Mouse (Mus musculus) bone marrow macrophage, adult 2 months (primary cell): ENCODE measurements around the gene Sorcs2. TPM values are rescaled to one million over a fixed set of nuclear protein-coding genes. Genes with fewer than 3 reads are reported as not detected.
A peak's percentile ranks its signal among the peaks of the same experiment; 100 is the strongest.

Experiments
- H3K27ac ChIP-seq: 2 replicates; pipeline ENCODE4 v1.5.1; 2012; ENCODE audit warnings: low read depth, low read length; ENCODE audit not compliant: insufficient read depth
- H3K4me1 ChIP-seq: 2 replicates; pipeline ENCODE4 v1.6.1; 2012; ENCODE audit warnings: low read length; ENCODE audit not compliant: control insufficient read depth, insufficient read depth
- H3K4me3 ChIP-seq: 2 replicates; pipeline ENCODE4 v1.5.1; 2012; ENCODE audit warnings: mild to moderate bottlenecking, low read length, moderate library complexity; ENCODE audit not compliant: insufficient read depth
- CTCF ChIP-seq: IDR thresholded peaks from 2 replicates; pipeline ENCODE4 v1.5.1; 2012; ENCODE audit warnings: low read depth, mild to moderate bottlenecking, low read length, moderate library complexity
- POLR2A ChIP-seq: IDR thresholded peaks from 2 replicates; pipeline ENCODE4 v1.6.1; 2012; ENCODE audit warnings: mild to moderate bottlenecking, low read depth, low read length, borderline replicate concordance
- polyA plus RNA-seq: library from polyadenylated mRNA; stranded (reverse); fragments of >200 nt; gene quantifications from 2 replicates; pipeline ENCODE4 v1.2.4, GENCODE M21; 2012; ENCODE audit not compliant: missing spikeins, insufficient read depth, insufficient read length

Gene Sorcs2
- polyA plus RNA-seq, 1 experiment = 0.31 TPM

GRCm38 (mm10) chr5:36426404-36426803 lies 28.5 kb upstream of the Sorcs2 start:
- TF ChIP-seq POLR2A (no peak), CTCF (no peak)
- Histone ChIP-seq H3K4me1 (no peaks in the 10 kb centered on the region), H3K27ac (no peak overlapping the region), H3K4me3 (no peak overlapping the region)

GRCm38 (mm10) chr5:36424676-36425075 lies 26.7 kb upstream of the Sorcs2 start:
- TF ChIP-seq POLR2A (no peak), CTCF (no peak)
- Histone ChIP-seq H3K4me1 (no peaks in the 10 kb centered on the region), H3K27ac (no peak overlapping the region), H3K4me3 (no peak overlapping the region)

DNA sequence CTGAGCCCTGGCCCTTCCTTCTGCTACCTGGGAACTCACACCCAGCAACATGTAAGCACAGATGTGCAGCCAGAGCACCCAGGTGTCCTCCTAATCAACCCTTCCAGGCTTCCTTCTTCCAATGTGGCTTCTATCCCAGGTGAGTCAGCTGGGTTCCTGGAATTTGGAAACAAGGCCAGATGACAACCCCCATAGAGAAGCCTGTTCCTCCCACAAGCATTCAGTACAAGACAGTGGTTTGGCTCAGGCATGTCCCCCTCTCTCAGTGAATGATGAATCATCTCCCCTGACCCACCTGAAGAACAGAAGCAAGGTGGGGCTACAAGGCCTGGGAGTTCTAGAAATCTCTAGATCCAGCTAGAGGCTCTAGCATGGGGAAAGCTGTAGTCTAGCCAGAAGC lies 24.8 kb upstream of the Sorcs2 start:
- Histone ChIP-seq H3K4me1 (no peaks in the 10 kb centered on the region), H3K27ac (no peak overlapping the region), H3K4me3 (no peak overlapping the region)
- no peak for TF ChIP-seq POLR2A
- no peak for TF ChIP-seq CTCF

- Histone ChIP-seq H3K4me3 (no peak overlapping the region), H3K27ac (no peak overlapping the region), H3K4me1 (no peaks in the 10 kb centered on the region)
- TF ChIP-seq CTCF = no peak
- TF ChIP-seq POLR2A = no peak
Measured at GRCm38 (mm10) chr5:36419861-36420260, 21.9 kb upstream of the Sorcs2 start.

DNA sequence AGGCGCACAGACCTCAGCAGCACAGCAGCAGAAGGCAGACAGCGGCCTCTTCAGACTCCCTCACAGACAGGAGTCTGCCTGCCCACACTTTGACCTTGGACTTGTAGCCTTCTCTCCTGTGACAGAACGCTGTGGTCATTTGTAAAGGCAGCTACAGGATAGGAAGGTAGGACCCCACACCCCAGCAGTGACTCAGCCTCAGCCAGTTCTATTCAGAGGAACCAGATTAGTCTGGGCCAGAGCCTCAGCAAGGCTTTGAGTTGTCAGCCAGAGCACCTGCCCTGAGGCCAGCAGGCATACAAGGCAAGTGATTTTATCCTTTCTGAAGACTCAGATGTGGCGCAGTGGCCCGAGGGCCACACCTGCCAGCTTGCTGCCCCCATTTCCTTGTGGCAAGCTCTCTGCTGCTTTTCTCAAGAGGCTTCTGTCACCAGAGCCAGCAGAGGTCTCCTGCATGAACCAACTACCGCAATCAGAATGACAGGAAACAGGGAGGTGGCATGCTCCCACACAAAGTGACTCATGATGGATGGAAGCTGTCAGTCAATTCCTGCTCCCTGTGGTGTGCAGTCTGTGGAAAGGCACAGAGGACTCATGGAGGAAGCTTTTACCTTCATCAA lies 16.9 kb upstream of the Sorcs2 start:
- no peak overlapping the region for H3K27ac ChIP-seq
- H3K4me3 ChIP-seq = no peak overlapping the region
- no peaks in the 10 kb centered on the region for H3K4me1 ChIP-seq
- TF ChIP-seq CTCF (no peak), POLR2A (no peak)

- Histone ChIP-seq H3K4me1 (no peaks in the 10 kb centered on the region), H3K4me3 (no peak overlapping the region), H3K27ac (no peak overlapping the region)
- TF ChIP-seq CTCF = peak; percentile 9; the same call in 1 of the 2 replicates
- TF ChIP-seq POLR2A = no peak
Measured at GRCm38 (mm10) chr5:36398463-36399364, 775 bp upstream of the Sorcs2 start.

- TF ChIP-seq CTCF (no peak), POLR2A (no peak)
- peak overlapping the region; percentile 34; the same call in 1 of the 2 replicates for H3K4me3 ChIP-seq
- no peaks in the 10 kb centered on the region for H3K4me1 ChIP-seq
- no peak overlapping the region for H3K27ac ChIP-seq
Measured at GRCm38 (mm10) chr5:36397384-36397759, 567 bp downstream of the Sorcs2 start.

GRCm38 (mm10) chr5:36396491-36397383 lies 1.2 kb downstream of the Sorcs2 start:
- no peak overlapping the region for H3K27ac ChIP-seq
- no peaks in the 10 kb centered on the region for H3K4me1 ChIP-seq
- no peak overlapping the region for H3K4me3 ChIP-seq
- TF ChIP-seq CTCF = no peak
- TF ChIP-seq POLR2A = no peak

GRCm38 (mm10) chr5:36396011-36396410 lies 1.9 kb downstream of the Sorcs2 start:
- TF ChIP-seq CTCF (peak; percentile 57), POLR2A (no peak)
- Histone ChIP-seq H3K27ac (no peak overlapping the region), H3K4me3 (no peak overlapping the region), H3K4me1 (no peaks in the 10 kb centered on the region)
